Mouse (Mus musculus) Patski (cell line): ENCODE data around the gene Ssh3. TPM values are rescaled to one million over a fixed set of nuclear protein-coding genes. Genes with fewer than 3 reads are reported as not detected.

Experiments used
- ATAC-seq: fragments of 100-300 bp; one replicate; pipeline ENCODE4 v1.8.0; 2021
- CTCF ChIA-PET: fragments of 350-600 bp; sonication (Branson Sonifier 250); formaldehyde crosslinking; loops from one replicate; lab custom pipeline; 2022; ENCODE audit warnings: inconsistent platforms; lab: Charles Lee
- POLR2A ChIA-PET: fragments of 350-600 bp; sonication (Branson Sonifier 250); formaldehyde crosslinking; loops from one replicate; lab custom pipeline; 2022; ENCODE audit warnings: antibody characterized with exemption, inconsistent platforms; lab: Charles Lee
- DNase-seq: peaks from one replicate; pipeline ENCODE4 v3.0.0-alpha.2; 2011; ENCODE audit warnings: low read depth, low spot score
- H3K27me3 ChIP-seq: fragments of 371-371 bp; one replicate; pipeline ENCODE4 v1.5.1; 2021
- CTCF ChIP-seq: fragments of 100-300 bp; IDR thresholded peaks from one replicate; pipeline ENCODE4 v1.5.1; 2021
- in situ Hi-C: fragments of 300-500 bp; cut with MboI; formaldehyde crosslinking; loops from 3 replicates; pipeline ENCODE4 v1.11.1; 2018; ENCODE audit warnings: low pct_unique_long_range_greater_than_20kb, mixed read lengths
- polyA plus RNA-seq: library from polyadenylated mRNA; unstranded; gene quantifications from one replicate; pipeline ENCODE4 v1.2.3, GENCODE M21; 2021

Gene Ssh3
- polyA plus RNA-seq, 1 experiment from 2014 or later = 71.3 TPM

DNA sequence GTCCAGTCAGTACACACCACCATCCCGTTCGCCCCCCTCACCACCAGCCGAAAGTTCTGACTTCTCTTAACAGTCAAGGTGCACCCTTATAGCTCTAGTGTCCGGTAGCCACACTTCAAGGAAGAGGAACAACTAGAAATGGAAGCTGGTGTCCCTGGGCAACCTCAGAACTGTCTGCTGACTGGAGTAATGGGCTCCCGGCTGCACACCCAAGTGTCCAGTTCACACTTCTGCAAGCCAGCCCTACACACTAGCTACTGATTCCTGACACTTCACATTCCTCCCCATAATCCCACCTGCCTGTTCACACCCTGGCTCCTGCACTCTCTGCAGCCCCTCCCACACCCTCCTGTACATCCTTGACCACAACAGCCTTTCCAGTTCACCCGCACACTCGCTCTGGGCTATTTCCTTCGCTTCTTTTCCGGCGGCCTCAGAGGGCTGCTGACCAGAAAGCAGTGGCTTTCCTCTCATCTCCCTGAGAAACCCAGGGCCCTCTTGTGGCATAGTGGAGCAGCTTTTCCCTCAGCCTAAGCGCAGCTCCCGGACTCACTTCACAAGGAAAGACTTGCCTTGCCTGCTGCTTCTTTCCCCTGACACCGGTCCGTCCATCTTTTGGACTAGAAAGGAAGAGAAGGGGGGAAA lies 52.8 kb downstream of the Ssh3 start:
- POLR2A ChIA-PET = interaction anchor here (0.6 to 16.4 kb wide), 7 partner anchors 9 to 639 kb away, joined by 3 to 199 read pairs (median 7); partner anchors contain the start of gene Pold4

DNA sequence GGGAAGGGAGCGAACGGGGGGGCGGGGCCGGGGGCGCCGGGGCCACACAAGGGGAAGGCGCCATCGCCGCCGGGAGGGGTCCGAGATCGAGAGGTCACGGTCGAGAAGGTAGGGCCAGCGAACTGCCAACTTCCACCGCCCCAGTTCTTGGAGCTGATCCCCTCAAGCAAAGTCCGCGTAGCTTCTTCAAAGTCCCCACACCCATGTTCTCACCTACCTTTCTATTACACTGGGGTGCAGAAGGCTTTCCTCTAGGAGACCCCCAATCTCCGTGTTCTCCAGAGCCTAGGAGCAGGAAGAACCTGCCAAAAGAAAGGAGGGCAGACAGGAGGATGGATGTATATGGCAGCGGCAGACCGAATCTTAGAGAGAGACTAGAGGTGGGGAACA lies 53.5 kb downstream of the Ssh3 start:
- no peak for DNase-seq
- CTCF ChIA-PET = interaction anchor here (17.4 to 20.5 kb wide), 2 partner anchors 3 to 10 kb away, joined by 396 read pairs; partner anchors contain the start of genes AC109138.7, Clcf1 and Pold4
- no peaks in the 10 kb centered on the region for H3K27me3 ChIP-seq
- no peak for TF ChIP-seq CTCF
- ATAC-seq = no peak
- in situ Hi-C loops = no loop called here
- POLR2A ChIA-PET = interaction anchor here (0.6 to 16.4 kb wide), 5 partner anchors 13 to 638 kb away, joined by 3 to 199 read pairs (median 6); partner anchors contain the start of gene Pold4

More for the DNA sequence above, 52.8 kb downstream of the Ssh3 start:
- in situ Hi-C loops = no loop called here
- TF ChIP-seq CTCF = no peak
- DNase-seq (no peak), ATAC-seq (no peak)
- H3K27me3 ChIP-seq = no peaks in the 10 kb centered on the region
- CTCF ChIA-PET = interaction anchor here (17.4 to 20.5 kb wide), 2 partner anchors 4 to 10 kb away, joined by 396 read pairs; partner anchors contain the start of genes AC109138.7, Clcf1 and Pold4

DNA sequence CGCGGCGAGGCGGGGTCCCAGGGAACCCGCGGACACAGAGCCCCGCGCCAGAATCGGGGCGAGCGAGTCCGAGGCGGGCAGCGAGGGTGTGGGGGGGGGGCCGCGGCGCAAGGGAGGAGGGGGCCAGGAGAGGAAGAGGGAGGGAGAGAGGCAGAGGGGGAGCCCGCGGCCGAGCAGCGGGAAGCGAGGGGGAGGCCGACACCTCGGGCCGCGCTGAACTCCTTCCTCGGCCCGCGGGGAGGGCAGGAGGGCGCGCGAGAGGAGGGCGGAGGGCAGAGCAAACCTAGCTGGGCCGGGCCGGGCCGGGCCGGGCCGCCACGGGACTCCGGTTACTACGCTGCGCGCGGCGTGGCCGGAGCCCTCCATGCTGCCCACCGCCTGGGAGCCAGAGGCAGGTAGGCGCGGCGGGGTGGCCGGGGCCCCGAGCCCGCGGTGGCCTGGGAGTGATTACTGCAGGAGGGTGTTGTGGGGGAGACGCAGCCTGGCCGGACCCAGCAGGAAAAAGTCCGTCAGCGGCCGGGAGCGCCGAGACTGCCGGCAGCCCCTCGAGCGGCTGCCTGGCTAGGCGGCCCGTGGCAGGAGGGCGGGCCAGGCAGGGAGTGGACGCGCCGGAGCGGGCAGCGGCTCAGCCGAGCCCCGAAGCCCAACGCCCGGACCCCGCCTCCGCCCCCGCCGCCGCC lies 54.1 kb downstream of the Ssh3 start:
- in situ Hi-C loops = no loop called here
- DNase-seq (no peak), ATAC-seq (no peak)
- no peaks in the 10 kb centered on the region for H3K27me3 ChIP-seq
- ChIA-PET POLR2A (interaction anchor here (0.6 to 16.4 kb wide), 7 partner anchors 9 to 180 kb away, joined by 3 to 199 read pairs (median 6); partner anchors contain the start of genes Cdk2ap2 and Pold4), CTCF (interaction anchor here (17.4 kb wide), 1 partner anchor 11 kb away, joined by 396 read pairs; the partner anchor contains the start of gene Pold4)
- TF ChIP-seq CTCF = no peak

DNA sequence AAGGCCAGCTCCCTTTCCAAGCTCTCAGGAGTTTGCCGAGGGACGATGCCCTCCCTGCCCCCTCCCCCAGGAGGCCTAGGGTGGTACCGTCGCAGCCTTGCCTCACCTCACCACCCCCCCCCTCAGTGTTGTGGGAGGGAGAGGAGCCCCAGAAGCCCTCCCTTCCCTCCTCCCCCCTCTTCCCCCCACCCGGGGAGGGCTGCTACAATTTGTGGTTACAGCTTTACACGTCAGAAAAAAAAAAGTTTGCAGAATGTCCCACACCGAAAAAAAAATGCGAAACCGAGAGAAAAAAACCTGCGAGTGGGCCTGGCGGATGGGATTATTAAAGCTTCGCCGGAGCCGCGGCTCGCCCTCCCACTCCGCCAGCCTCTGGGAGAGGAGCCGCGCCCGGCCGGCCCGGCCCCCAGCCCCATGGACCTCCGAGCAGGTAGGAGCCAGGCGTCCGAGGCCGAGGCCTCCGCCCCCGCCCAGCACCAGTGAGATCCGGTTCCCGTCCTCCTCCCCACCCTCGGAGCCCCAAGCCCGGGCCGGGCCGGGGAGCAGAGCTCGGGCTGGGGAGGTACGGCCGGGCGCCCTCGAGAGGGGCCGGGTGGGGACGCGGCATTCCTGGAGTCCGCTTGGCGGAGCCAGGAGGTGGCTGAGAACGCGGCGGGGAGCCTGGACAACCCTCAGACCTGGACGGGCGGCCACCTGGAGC lies 54.8 kb downstream of the Ssh3 start, which contains the start of the genes Clcf1 and AC109138.7:
TSS of gene Clcf1 (plus strand) at position 168 of the 700 bp plus-strand sequence.
TSS of gene AC109138.7 (plus strand) at position 287 of the 700 bp plus-strand sequence.
- no peak for DNase-seq
- ATAC-seq = peak; percentile 29
- no peak for TF ChIP-seq CTCF
- in situ Hi-C loops = no loop called here
- no peaks in the 10 kb centered on the region for H3K27me3 ChIP-seq
- ChIA-PET CTCF (interaction anchor here (17.4 kb wide), 1 partner anchor 12 kb away, joined by 396 read pairs; the partner anchor contains the start of gene Pold4), POLR2A (interaction anchor here (0.6 to 16.4 kb wide), 11 partner anchors 9 to 117 kb away, joined by 3 to 199 read pairs (median 6); partner anchors contain the start of genes Cdk2ap2, Pold4, Ppp1ca and Rad9a)

DNA sequence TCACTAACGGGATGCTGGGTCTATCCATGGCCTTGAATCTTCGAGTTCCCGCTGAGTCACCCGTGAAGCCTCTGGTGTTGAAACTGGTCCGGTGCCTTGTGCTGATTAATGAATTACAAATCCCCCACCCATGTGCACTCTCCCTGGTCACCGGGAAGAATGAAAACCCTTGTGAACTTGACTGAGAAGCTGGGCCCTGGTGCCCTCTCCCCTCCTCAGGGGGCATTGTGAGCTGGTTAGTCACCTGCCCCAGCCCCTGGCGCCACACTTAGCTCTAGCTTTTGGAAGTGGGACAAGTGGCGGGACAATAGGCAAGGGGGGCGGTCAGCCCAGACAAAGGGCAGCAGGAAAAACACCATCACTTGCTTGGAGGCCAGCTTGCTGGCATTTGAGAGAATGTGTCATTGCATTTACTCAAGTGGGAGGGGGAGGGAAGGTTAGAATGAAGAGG lies 55.4 kb downstream of the Ssh3 start:
- no peak for TF ChIP-seq CTCF
- peak; percentile 99 for DNase-seq
- no peaks in the 10 kb centered on the region for H3K27me3 ChIP-seq
- POLR2A ChIA-PET = interaction anchor here (0.6 to 16.4 kb wide), 12 partner anchors 8 to 340 kb away, joined by 3 to 199 read pairs (median 6); partner anchors contain the start of genes Cdk2ap2, Pold4, Ppp1ca and Rad9a
- CTCF ChIA-PET = interaction anchor here (17.4 kb wide), 1 partner anchor 12 kb away, joined by 396 read pairs; the partner anchor contains the start of gene Pold4
- peak; percentile 44 for ATAC-seq
- in situ Hi-C loops = no loop called here

DNA sequence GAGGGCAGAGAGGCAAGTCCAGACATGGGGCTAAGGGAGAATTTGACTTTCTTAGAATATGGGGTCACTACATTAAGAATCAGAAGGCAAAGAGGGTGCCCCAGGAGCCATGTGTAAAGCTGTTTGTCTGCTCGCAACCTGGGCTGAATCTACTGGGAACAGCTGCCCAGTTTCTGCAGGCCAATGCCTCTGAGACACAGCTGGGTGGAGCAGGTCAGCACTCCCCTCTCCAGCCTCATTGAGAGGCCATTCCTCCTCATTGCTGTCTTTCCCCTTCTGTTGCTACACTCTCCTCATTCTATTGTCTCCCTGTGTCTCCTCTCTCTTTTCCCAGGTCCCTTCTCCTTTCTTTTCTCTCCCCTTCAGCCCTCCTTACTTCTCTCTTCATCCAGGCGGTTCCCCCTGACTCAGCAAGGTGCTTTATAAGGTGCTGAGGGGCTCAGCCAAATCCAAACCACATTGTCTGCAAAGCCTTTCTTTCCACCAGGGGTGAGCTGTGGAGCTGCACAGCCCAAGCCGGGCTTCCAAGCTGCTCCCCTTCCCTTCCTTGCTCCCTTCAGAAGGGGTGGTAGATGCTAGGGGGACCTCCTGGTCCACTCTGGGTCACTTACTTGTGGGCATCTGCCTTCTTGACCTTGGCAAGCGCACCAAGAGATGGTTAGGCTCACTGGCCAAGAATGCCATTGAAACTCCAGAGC lies 56.9 kb downstream of the Ssh3 start:
- TF ChIP-seq CTCF = no peak
- POLR2A ChIA-PET = interaction anchor here (0.6 to 16.4 kb wide), 9 partner anchors 9 to 615 kb away, joined by 3 to 199 read pairs (median 6); partner anchors contain the start of gene Pold4
- in situ Hi-C loops = no loop called here

More for the DNA sequence above, 56.9 kb downstream of the Ssh3 start:
- no peak for DNase-seq
- CTCF ChIA-PET = interaction anchor here (0.9 to 17.4 kb wide), 2 partner anchors 14 to 20 kb away, joined by 3 to 396 read pairs; partner anchors contain the start of genes Pold4 and Ppp1ca
- no peaks in the 10 kb centered on the region for H3K27me3 ChIP-seq
- no peak for ATAC-seq

Other genes starting within 250 kb of the Ssh3 start
- gene Gstp1, start 231.2 kb downstream of the Ssh3 start, polyA plus RNA-seq = 1,288 TPM
- 379 TPM for gene Gstp2, start 223.2 kb downstream of the Ssh3 start, polyA plus RNA-seq
- gene Gstp3, start 209.6 kb downstream of the Ssh3 start, polyA plus RNA-seq = not detected
- not detected for gene Cabp2, start 187.6 kb downstream of the Ssh3 start, polyA plus RNA-seq
- 93.8 TPM for gene Cdk2ap2, start 172.0 kb downstream of the Ssh3 start, polyA plus RNA-seq
- 109 TPM for gene Pitpnm1, start 169.2 kb downstream of the Ssh3 start, polyA plus RNA-seq
- 149 TPM for gene Aip, start 143.3 kb downstream of the Ssh3 start, polyA plus RNA-seq
- not detected for gene Gpr152, start 129.4 kb downstream of the Ssh3 start, polyA plus RNA-seq
- 0.17 TPM for gene Cabp4, start 125.1 kb downstream of the Ssh3 start, polyA plus RNA-seq
- gene Coro1b, start 120.6 kb downstream of the Ssh3 start, polyA plus RNA-seq = 321 TPM
- gene Ptprcap, start 115.6 kb downstream of the Ssh3 start, polyA plus RNA-seq = 0.62 TPM
- gene Rps6kb2, start 105.8 kb downstream of the Ssh3 start, polyA plus RNA-seq = 43.0 TPM
- gene Carns1, start 93.7 kb downstream of the Ssh3 start, polyA plus RNA-seq = 13.7 TPM
- gene Tbc1d10c, start 77.9 kb downstream of the Ssh3 start, polyA plus RNA-seq = 1.9 TPM
- 674 TPM for gene Ppp1ca, start 77.1 kb downstream of the Ssh3 start, polyA plus RNA-seq
- 33.9 TPM for gene Rad9a, start 67.5 kb downstream of the Ssh3 start, polyA plus RNA-seq
- gene Clcf1, start 54.9 kb downstream of the Ssh3 start, polyA plus RNA-seq = 122 TPM
- gene AC109138.7, start 54.8 kb downstream of the Ssh3 start, polyA plus RNA-seq = 0.62 TPM
- gene Pold4, start 37.3 kb downstream of the Ssh3 start, polyA plus RNA-seq = 49.5 TPM
- gene Ankrd13d, start 14.0 kb upstream of the Ssh3 start, polyA plus RNA-seq = 25.8 TPM
- 74.9 TPM for gene Grk2, start 37.0 kb upstream of the Ssh3 start, polyA plus RNA-seq
- 79.6 TPM for gene Kdm2a, start 129.1 kb upstream of the Ssh3 start, polyA plus RNA-seq
- 108 TPM for gene Rhod, start 170.3 kb upstream of the Ssh3 start, polyA plus RNA-seq
- 25.2 TPM for gene Syt12, start 208.3 kb upstream of the Ssh3 start, polyA plus RNA-seq
- gene 2010003K11Rik, start 229.4 kb upstream of the Ssh3 start, polyA plus RNA-seq = 0.05 TPM
- 21.5 TPM for gene Pcx, start 241.3 kb upstream of the Ssh3 start, polyA plus RNA-seq